In the genomic region with DNA sequence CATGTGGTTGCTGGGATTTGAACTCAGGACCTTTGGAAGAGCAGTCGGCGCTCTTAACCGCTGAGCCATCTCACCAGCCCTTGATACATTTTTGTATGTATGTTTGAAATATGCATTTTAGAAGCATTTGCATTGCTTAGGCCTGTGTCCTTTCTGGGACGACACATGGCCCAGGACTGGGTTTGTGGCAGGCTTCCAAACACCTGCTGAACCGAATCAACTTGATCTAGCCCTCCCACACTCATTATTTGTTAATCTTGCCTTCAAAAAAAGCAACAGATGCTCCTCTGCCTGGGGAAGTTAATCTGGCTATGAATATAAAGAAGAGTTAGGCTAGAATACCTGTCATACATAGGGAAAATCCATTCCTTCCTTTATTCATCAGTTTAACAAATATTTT, we compare ENCODE assay signal across 28 mouse cellular contexts.
A peak's percentile ranks its signal among the peaks of the same experiment; 100 is the strongest.
DNase-seq lines count a peak whose midpoint lies in the region; ATAC-seq and TF ChIP-seq lines count a peak whose summit lies in the region.
"Had no signal": no experiment of that assay in that cellular context is flagged by ENCODE, and none has a peak within 500 bp of the region (broad histone marks: within the 10 kb centered on the region; RNA-seq: fewer than 3 reads in every experiment).

No protein-coding gene starts in this region.

- H3K27ac ChIP-seq in embryonic facial prominence, embryonic 14.5 days (replicated peaks; ENCODE audit: low read depth, low read length): no peak overlapping the region
- H3K27ac ChIP-seq in embryonic facial prominence, embryonic 10.5 days (replicated peaks): no peak overlapping the region
- H3K27ac ChIP-seq in limb, embryonic 14.5 days (replicated peaks; ENCODE audit: low read depth, low read length): no peak overlapping the region
- H3K27ac ChIP-seq in limb, embryonic 10.5 days: no peak overlapping the region
- H3K27ac ChIP-seq in forebrain, embryonic 14.5 days (ENCODE audit: low read depth, low read length): no peak overlapping the region
- H3K27ac ChIP-seq: embryonic facial prominence, embryonic 12.5 days; embryonic facial prominence, embryonic 15.5 days; forebrain, embryonic 10.5 days; forebrain, embryonic 12.5 days; forebrain, embryonic 15.5 days had no signal

- no peak overlapping the region for H3K9ac ChIP-seq in embryonic facial prominence, embryonic 14.5 days (ENCODE audit: low read depth, low read length)
- H3K9ac ChIP-seq in limb, embryonic 14.5 days (ENCODE audit: low read depth, low read length, severe bottlenecking): no peak overlapping the region
- no peak overlapping the region for H3K9ac ChIP-seq in forebrain, embryonic 14.5 days (ENCODE audit: low read length)
- H3K9ac ChIP-seq: embryonic facial prominence, embryonic 12.5 days; embryonic facial prominence, embryonic 15.5 days; forebrain, embryonic 12.5 days; forebrain, embryonic 15.5 days; forebrain, postnatal 0 days had no signal

- H3K4me2 ChIP-seq in embryonic facial prominence, embryonic 14.5 days (ENCODE audit: low read depth, low read length): no peak overlapping the region
- H3K4me2 ChIP-seq in limb, embryonic 14.5 days (replicated peaks; ENCODE audit: low read depth, low read length, severe bottlenecking): no peak overlapping the region
- H3K4me2 ChIP-seq in myocyte (ENCODE audit: low read depth): no peak overlapping the region
- no peak overlapping the region for H3K4me2 ChIP-seq in forebrain, embryonic 14.5 days (ENCODE audit: low read length)
- H3K4me2 ChIP-seq: embryonic facial prominence, embryonic 12.5 days; embryonic facial prominence, embryonic 15.5 days; forebrain, embryonic 12.5 days; forebrain, embryonic 15.5 days had no signal

- no peak overlapping the region for H3K4me3 ChIP-seq in embryonic facial prominence, embryonic 14.5 days (ENCODE audit: low read depth, low read length)
- H3K4me3 ChIP-seq in embryonic facial prominence, embryonic 10.5 days: no peak overlapping the region
- H3K4me3 ChIP-seq in limb, embryonic 14.5 days (replicated peaks; ENCODE audit: low read length): no peak overlapping the region
- no peak overlapping the region for H3K4me3 ChIP-seq in limb, embryonic 10.5 days
- H3K4me3 ChIP-seq in myocyte: no peak overlapping the region
- H3K4me3 ChIP-seq in forebrain, embryonic 14.5 days (ENCODE audit: low read depth, low read length): no peak overlapping the region
- H3K4me3 ChIP-seq: embryonic facial prominence, embryonic 12.5 days; embryonic facial prominence, embryonic 15.5 days; erythroblast, embryonic 14.5 days; forebrain, embryonic 10.5 days; forebrain, embryonic 12.5 days; forebrain, embryonic 15.5 days had no signal

- H3K27me3 ChIP-seq in embryonic facial prominence, embryonic 14.5 days (replicated peaks; ENCODE audit: control insufficient read depth, insufficient read depth, low read length): no peaks in the 10 kb centered on the region; the same call in none of the 2 replicates
- peaks cover 69% of the 10 kb centered on the region for H3K27me3 ChIP-seq in embryonic facial prominence, embryonic 10.5 days (replicated peaks; ENCODE audit: low read depth, poor library complexity, severe bottlenecking)
- no peaks in the 10 kb centered on the region for H3K27me3 ChIP-seq in limb, embryonic 14.5 days (ENCODE audit: control insufficient read depth, insufficient read depth, low read length)
- H3K27me3 ChIP-seq in limb, embryonic 10.5 days (ENCODE audit: low read depth, poor library complexity, severe bottlenecking): peaks cover 82% of the 10 kb centered on the region
- H3K27me3 ChIP-seq in myocyte (ENCODE audit: control insufficient read depth, insufficient read depth, insufficient read length): peaks cover under 1% of the 10 kb centered on the region
- no peaks in the 10 kb centered on the region for H3K27me3 ChIP-seq in forebrain, embryonic 14.5 days (replicated peaks; ENCODE audit: control insufficient read depth, insufficient read depth, low read length)
- H3K27me3 ChIP-seq: CH12.LX; embryonic facial prominence, embryonic 15.5 days; forebrain, embryonic 15.5 days had no signal

- no peaks in the 10 kb centered on the region for H3K36me3 ChIP-seq in embryonic facial prominence, embryonic 14.5 days (ENCODE audit: control insufficient read depth, insufficient read depth, low read length)
- no peaks in the 10 kb centered on the region for H3K36me3 ChIP-seq in embryonic facial prominence, embryonic 10.5 days (replicated peaks)
- no peaks in the 10 kb centered on the region for H3K36me3 ChIP-seq in limb, embryonic 14.5 days (ENCODE audit: control insufficient read depth, insufficient read depth, low read length)
- H3K36me3 ChIP-seq in limb, embryonic 10.5 days: no peaks in the 10 kb centered on the region
- H3K36me3 ChIP-seq in myocyte (ENCODE audit: control insufficient read depth, insufficient read depth): no peaks in the 10 kb centered on the region
- no peaks in the 10 kb centered on the region for H3K36me3 ChIP-seq in forebrain, embryonic 14.5 days (ENCODE audit: control insufficient read depth, insufficient read depth, low read length)
- H3K36me3 ChIP-seq: embryonic facial prominence, embryonic 12.5 days; embryonic facial prominence, embryonic 15.5 days; forebrain, embryonic 10.5 days; forebrain, embryonic 12.5 days; forebrain, embryonic 15.5 days; G1E had no signal

- H3K4me1 ChIP-seq in embryonic facial prominence, embryonic 14.5 days (ENCODE audit: control insufficient read depth, insufficient read depth, low read length): no peaks in the 10 kb centered on the region
- H3K4me1 ChIP-seq in embryonic facial prominence, embryonic 10.5 days: no peaks in the 10 kb centered on the region
- H3K4me1 ChIP-seq in limb, embryonic 14.5 days (ENCODE audit: control insufficient read depth, insufficient read depth, low read length): no peaks in the 10 kb centered on the region
- H3K4me1 ChIP-seq in limb, embryonic 10.5 days: no peaks in the 10 kb centered on the region
- no peaks in the 10 kb centered on the region for H3K4me1 ChIP-seq in forebrain, embryonic 14.5 days (ENCODE audit: control insufficient read depth, insufficient read depth, low read length)
- H3K4me1 ChIP-seq: embryonic facial prominence, embryonic 12.5 days; embryonic facial prominence, embryonic 15.5 days; forebrain, embryonic 10.5 days; forebrain, embryonic 12.5 days; forebrain, embryonic 15.5 days had no signal

- peak; percentile 20 for DNase-seq in embryonic facial prominence, embryonic 14.5 days (ENCODE audit: low spot score)
- no peak for DNase-seq in embryonic facial prominence, embryonic 10.5 days (ENCODE audit: low spot score)
- peak; percentile 29 for DNase-seq in limb, embryonic 14.5 days (ENCODE audit: low spot score)
- no peak for DNase-seq in limb, embryonic 10.5 days (ENCODE audit: low spot score)
- no peak for DNase-seq in thymus, postnatal 10 days (ENCODE audit: low spot score in 2 of 2)
- no peak for DNase-seq in forebrain, embryonic 14.5 days (ENCODE audit: low spot score)
- DNase-seq: adrenal gland, adult 2 months; adrenal gland, postnatal 10 days; adrenal gland, postnatal 25 days; B cell, adult 2 months; cerebellum, adult 11-12 months; cerebellum, adult 2 months; cerebellum, adult 9-11 months; cerebellum, postnatal 14 days; cerebellum, postnatal 36 days; embryo, embryonic 11 days; forebrain, postnatal 0 days had no signal

- H3ac ChIP-seq in myocyte (ENCODE audit: control insufficient read depth, insufficient read length): no peak overlapping the region

- H3K9me3 ChIP-seq in embryonic facial prominence, embryonic 14.5 days (ENCODE audit: control insufficient read depth, low read length): no peaks in the 10 kb centered on the region
- no peaks in the 10 kb centered on the region for H3K9me3 ChIP-seq in embryonic facial prominence, embryonic 10.5 days
- no peaks in the 10 kb centered on the region for H3K9me3 ChIP-seq in limb, embryonic 14.5 days (ENCODE audit: control insufficient read depth, low read length)
- no peaks in the 10 kb centered on the region for H3K9me3 ChIP-seq in limb, embryonic 10.5 days (replicated peaks)
- H3K9me3 ChIP-seq in forebrain, embryonic 14.5 days (replicated peaks; ENCODE audit: control insufficient read depth, low read length): no peaks in the 10 kb centered on the region
- H3K9me3 ChIP-seq: embryonic facial prominence, embryonic 12.5 days; embryonic facial prominence, embryonic 15.5 days; forebrain, embryonic 10.5 days; forebrain, embryonic 12.5 days; forebrain, embryonic 15.5 days; G1E had no signal

- no peak for ATAC-seq in embryonic facial prominence, embryonic 14.5 days (ENCODE audit: low read depth)
- ATAC-seq in limb, embryonic 14.5 days (ENCODE audit: low FRiP score, low read depth): no peak
- peak; percentile 37; the same call in 1 of the 2 replicates for ATAC-seq in megakaryocyte progenitor cell, adult 5-6 weeks (replicated peaks; ENCODE audit: poor library complexity)
- ATAC-seq in forebrain, embryonic 14.5 days: no peak
- ATAC-seq: CD4-positive, CD25-positive, alpha-beta regulatory T cell, adult 4 months; forebrain, embryonic 15.5 days; forebrain, postnatal 0 days had no signal

- no peak for TF ChIP-seq POLR2A in limb, embryonic 14.5 days (IDR thresholded peaks at IDR 0.05; ENCODE audit: borderline replicate concordance, extremely low read depth, insufficient read depth, insufficient read length)
- no peak for TF ChIP-seq POLR2A in myocyte (IDR thresholded peaks at IDR 0.05; ENCODE audit: insufficient read length, low read depth)

- H3K79me2 ChIP-seq in myocyte (ENCODE audit: control insufficient read depth, insufficient read depth): no peaks in the 10 kb centered on the region

- WGBS in embryonic facial prominence, embryonic 14.5 days: 73% methylated on average over 5 of the region's 5 CpGs
- 82% methylated on average over 5 of the region's 5 CpGs for WGBS in embryonic facial prominence, embryonic 10.5 days
- WGBS in limb, embryonic 14.5 days: 65% methylated on average over 5 of the region's 5 CpGs
- 85% methylated on average over 5 of the region's 5 CpGs for WGBS in limb, embryonic 10.5 days
- 75% methylated on average over 5 of the region's 5 CpGs for WGBS in forebrain, embryonic 14.5 days

TF ChIP-seq in myocyte, 11 proteins besides CTCF, POLR2A, EP300 and RAD21:
- no peak for TF ChIP-seq TCF3 (IDR thresholded peaks at IDR 0.05; ENCODE audit: insufficient read length, low read depth)
- TF ChIP-seq USF1 (IDR thresholded peaks at IDR 0.05; ENCODE audit: low read depth): no peak
- TF ChIP-seq MYOD1 (IDR thresholded peaks at IDR 0.05; ENCODE audit: control insufficient read depth in 1 of 3, insufficient read length in 2 of 3, low read depth in 2 of 3): peak; percentile 3 to 55 (median 30)
- TF ChIP-seq MYOG (IDR thresholded peaks at IDR 0.05; ENCODE audit: control insufficient read depth in 1 of 3, insufficient read depth in 1 of 3, insufficient read length in 2 of 3, low read depth in 2 of 3): no peak
- TF ChIP-seq E2F4 (IDR thresholded peaks at IDR 0.05; ENCODE audit: insufficient read depth): no peak
- no peak for TF ChIP-seq CEBPB (IDR thresholded peaks at IDR 0.05; ENCODE audit: insufficient read depth, poor library complexity, severe bottlenecking)
- no peak for TF ChIP-seq REST (IDR thresholded peaks at IDR 0.05; ENCODE audit: insufficient read depth, insufficient read length)

Comparison
In these comparisons a context has a peak if more than half of its experiments do, and no peak if none do; other contexts are left out.
1. DNase-seq: peak in embryonic facial prominence, embryonic 14.5 days (single experiment) and limb, embryonic 14.5 days (single experiment); none in embryonic facial prominence, embryonic 10.5 days (single experiment), limb, embryonic 10.5 days (single experiment), thymus, postnatal 10 days (0 of 2) and forebrain, embryonic 14.5 days (single experiment).